Mouse (Mus musculus) limb, embryonic 13.5 days (tissue): Measurements from ENCODE around the gene Gm1113. TPM values are rescaled to one million over a fixed set of nuclear protein-coding genes. Genes with fewer than 3 reads are reported as not detected.

Experiments used
- ATAC-seq: fragments of 200-750 bp; cut with Nextera tagmentation; 2 replicates; pipeline ENCODE4 v1.8.0; 2017; ENCODE audit warnings: low read depth, moderate number of reproducible peaks, moderate TSS enrichment; ENCODE audit not compliant: low FRiP score
- H3K27ac ChIP-seq: fragments of 300-500 bp; sonication (generic); 2 replicates; pipeline ENCODE4 v1.5.1; 2015; ENCODE audit warnings: inconsistent platforms, mild to moderate bottlenecking, moderate library complexity
- H3K27me3 ChIP-seq: fragments of 300-500 bp; sonication (generic); 2 replicates; pipeline ENCODE4 v1.6.1; 2015; ENCODE audit warnings: mild to moderate bottlenecking, inconsistent platforms
- H3K36me3 ChIP-seq: fragments of 300-500 bp; sonication (generic); 2 replicates; pipeline ENCODE4 v1.6.1; 2015; ENCODE audit warnings: inconsistent platforms, mild to moderate bottlenecking, moderate library complexity
- H3K4me1 ChIP-seq: fragments of 300-500 bp; sonication (generic); 2 replicates; pipeline ENCODE4 v1.6.1; 2015; ENCODE audit warnings: inconsistent platforms
- H3K4me2 ChIP-seq: fragments of 300-500 bp; sonication (generic); replicated peaks from 2 replicates; pipeline ENCODE4 v1.6.1; 2015; ENCODE audit warnings: inconsistent platforms, mild to moderate bottlenecking, moderate library complexity
- H3K4me3 ChIP-seq: fragments of 300-500 bp; sonication (generic); 2 replicates; pipeline ENCODE4 v1.5.1; 2015; ENCODE audit warnings: moderate library complexity, mild to moderate bottlenecking, inconsistent platforms
- H3K9ac ChIP-seq: fragments of 300-500 bp; sonication (generic); 2 replicates; pipeline ENCODE4 v1.6.1; 2015; ENCODE audit warnings: mild to moderate bottlenecking, inconsistent platforms
- H3K9me3 ChIP-seq: fragments of 300-500 bp; sonication (generic); 2 replicates; pipeline ENCODE4 v1.6.1; 2016; ENCODE audit warnings: inconsistent platforms
- WGBS: fragments of 180-500 bp; shearing (Covaris S2); methylation state at CpG from one replicate; pipeline ENCODE4 v1.1.7; 2015; 5-methylcytosine and 5-hydroxymethylcytosine counted together
- polyA plus RNA-seq: library from polyadenylated mRNA; unstranded; fragments of >200 nt; fragmentation: Nextera tagmentation; extraction: Ambion mirVana; gene quantifications from 2 replicates; pipeline ENCODE4 v1.2.1, GENCODE M21; 2015

Gm1113 gene
- polyA plus RNA-seq, 1 experiment from 2014 or later: not detected

DNA sequence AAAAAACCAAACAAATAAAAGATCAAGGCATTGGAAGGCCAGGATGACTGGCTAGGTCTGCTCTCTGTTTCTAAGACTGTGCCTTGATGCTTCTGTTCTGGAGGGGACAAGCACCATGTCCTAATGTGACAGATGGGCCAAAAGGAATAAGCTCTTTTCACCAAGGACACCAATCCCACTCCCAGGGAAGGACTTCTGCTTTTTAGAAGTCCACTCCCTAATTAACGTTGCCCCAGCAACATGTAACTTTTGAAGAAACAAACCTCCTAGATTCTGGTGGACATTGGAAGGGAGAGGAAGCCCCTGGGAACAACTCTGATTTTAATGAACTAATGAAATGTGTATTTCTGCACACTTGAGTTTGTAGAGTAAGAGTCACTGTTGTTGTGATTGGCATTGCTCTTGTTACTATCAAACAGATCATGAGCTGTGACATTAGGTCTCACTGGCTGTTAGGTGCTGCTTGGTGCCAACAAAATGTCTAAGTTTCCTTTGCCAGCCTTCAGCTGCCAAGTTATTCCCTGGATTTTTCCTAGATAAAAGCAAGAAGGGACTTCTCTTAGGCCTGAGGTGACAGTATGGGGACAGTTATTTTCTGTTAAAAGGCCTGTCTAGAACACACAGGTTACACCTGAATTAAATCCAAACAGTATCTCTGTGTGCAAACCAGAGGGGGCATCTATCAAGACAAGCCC, 4.9 kb upstream of the Gm1113 start:
- no peaks in the 10 kb centered on the region for H3K9me3 ChIP-seq
- WGBS: 53% methylated on average over 1 of the region's 1 CpGs
- no peaks in the 10 kb centered on the region for H3K27me3 ChIP-seq
- no peak overlapping the region for H3K4me3 ChIP-seq
- ATAC-seq: 0 out of 2 replicates have a peak, but pooled peaks have one; percentile 3
- peak overlapping the region; percentile 92 for H3K27ac ChIP-seq
- H3K4me2 ChIP-seq: no peak overlapping the region
- no peaks in the 10 kb centered on the region for H3K36me3 ChIP-seq
- peaks cover 41% of the 10 kb centered on the region for H3K4me1 ChIP-seq
- no peak overlapping the region for H3K9ac ChIP-seq

DNA sequence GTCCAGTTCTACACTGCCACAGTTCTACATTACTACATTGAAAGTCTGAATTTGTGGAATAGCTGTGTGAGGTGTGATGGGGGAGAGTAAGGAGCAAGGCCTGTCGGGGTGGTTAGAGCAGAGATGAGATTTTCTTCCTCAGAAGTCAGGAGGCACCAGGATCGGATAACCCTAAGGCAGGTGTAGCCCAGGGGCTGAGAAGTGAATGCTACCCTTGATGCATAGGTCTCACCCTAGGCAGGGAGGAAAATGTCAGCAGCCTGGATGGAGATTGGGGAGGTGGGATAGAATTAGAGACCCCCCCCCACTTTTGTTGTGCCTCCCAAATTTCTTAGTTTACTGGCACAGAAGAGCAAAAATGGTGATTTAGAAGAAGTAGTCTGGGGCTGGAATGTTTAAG, 4.2 kb upstream of the Gm1113 start:
- Histone ChIP-seq H3K4me1 (peaks cover 39% of the 10 kb centered on the region), H3K4me2 (no peak overlapping the region), H3K27ac (peak overlapping the region; percentile 92), H3K27me3 (no peaks in the 10 kb centered on the region), H3K9ac (no peak overlapping the region), H3K36me3 (no peaks in the 10 kb centered on the region), H3K9me3 (no peaks in the 10 kb centered on the region), H3K4me3 (no peak overlapping the region)
- 55% methylated on average over 2 of the region's 2 CpGs for WGBS
- ATAC-seq: no peak

DNA sequence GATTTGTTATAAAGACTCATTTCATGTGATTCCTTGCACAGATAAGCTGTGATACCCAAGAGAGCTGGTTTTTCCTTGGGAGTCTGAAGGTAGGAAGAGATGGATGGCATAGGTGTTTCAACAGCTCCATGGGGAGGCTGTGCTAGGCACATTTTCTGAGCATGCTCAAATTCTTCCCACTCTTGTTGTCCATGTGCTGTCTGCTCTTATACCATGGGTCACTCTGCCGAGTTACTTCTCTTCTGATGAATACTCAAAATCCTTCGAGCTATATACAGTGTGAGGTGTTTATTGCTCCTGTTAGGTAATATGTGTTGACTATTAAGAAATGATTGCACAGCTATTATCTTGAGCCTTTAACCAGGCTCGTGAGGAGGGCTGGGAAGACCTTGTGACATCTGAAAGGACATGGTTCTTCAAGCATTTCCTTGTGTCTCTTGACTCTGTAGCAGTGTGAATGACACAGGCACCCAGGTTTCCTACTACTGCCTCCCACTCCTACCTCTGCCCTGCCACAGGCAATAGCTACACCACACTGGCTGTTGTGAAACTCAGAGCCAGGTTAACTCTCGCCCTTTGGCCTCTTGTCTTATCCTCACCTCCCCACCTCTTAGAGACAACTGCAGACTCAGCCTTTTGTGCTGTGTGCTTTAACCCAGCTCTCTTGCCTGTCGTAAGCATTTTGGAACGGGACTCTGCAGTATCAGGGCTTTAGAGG, 2.7 kb upstream of the Gm1113 start:
- no peak overlapping the region for H3K4me2 ChIP-seq
- no peak overlapping the region; the same call in 1 of the 2 replicates for H3K27ac ChIP-seq
- H3K4me1 ChIP-seq: peaks cover 39% of the 10 kb centered on the region
- WGBS: 65% methylated on average over 6 of the region's 6 CpGs
- no peak overlapping the region for H3K9ac ChIP-seq
- no peak for ATAC-seq
- no peak overlapping the region for H3K4me3 ChIP-seq
- no peaks in the 10 kb centered on the region for H3K9me3 ChIP-seq
- no peaks in the 10 kb centered on the region for H3K27me3 ChIP-seq
- no peaks in the 10 kb centered on the region for H3K36me3 ChIP-seq

DNA sequence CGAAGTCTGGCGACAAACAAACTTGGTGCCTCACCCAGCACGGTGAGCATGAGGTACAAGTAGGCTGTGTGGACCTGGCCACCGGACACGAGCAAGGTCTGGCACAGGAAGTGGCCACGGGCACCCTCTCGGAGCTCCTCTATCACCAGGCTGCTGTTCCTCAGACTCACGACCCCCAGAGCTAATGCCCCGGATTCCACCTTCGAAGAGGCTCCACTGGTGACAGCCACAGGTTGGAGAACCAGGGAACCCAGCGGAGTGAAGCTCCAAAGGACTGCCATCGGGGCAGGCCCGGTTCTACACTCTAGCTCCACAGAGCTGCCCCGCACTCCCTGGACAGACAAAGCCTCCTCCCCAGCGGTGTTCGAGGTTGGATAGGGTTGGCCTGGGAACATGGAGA, 1.4 kb downstream of the Gm1113 start:
- Histone ChIP-seq H3K27ac (no peak overlapping the region), H3K36me3 (no peaks in the 10 kb centered on the region), H3K4me1 (peaks cover 24% of the 10 kb centered on the region), H3K9ac (no peak overlapping the region), H3K27me3 (no peaks in the 10 kb centered on the region), H3K4me3 (no peak overlapping the region), H3K9me3 (no peaks in the 10 kb centered on the region), H3K4me2 (no peak overlapping the region)
- no peak for ATAC-seq
- WGBS: 92% methylated on average over 16 of the region's 16 CpGs

DNA sequence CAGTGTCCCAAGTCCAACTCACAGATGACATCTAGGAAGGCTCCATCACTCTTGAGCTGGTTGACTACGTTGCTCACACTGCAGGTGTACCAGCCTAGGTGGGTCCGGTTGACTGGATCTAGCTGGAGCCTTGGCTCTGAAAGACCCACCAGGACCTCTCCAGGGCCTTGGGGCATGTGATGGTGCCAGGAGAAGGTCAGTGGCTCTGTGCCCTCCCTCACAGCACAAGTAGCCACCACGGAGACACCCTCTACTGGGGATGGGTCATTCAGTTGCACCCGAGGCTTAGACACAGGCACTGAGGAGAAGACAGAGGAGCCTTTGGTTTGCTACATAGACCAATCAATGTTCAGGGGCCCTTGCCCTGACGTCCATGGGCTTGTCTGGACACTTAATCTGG, 1.9 kb downstream of the Gm1113 start:
- Histone ChIP-seq H3K9me3 (no peaks in the 10 kb centered on the region), H3K9ac (no peak overlapping the region), H3K4me2 (no peak overlapping the region), H3K27ac (no peak overlapping the region), H3K4me1 (peaks cover 19% of the 10 kb centered on the region), H3K27me3 (no peaks in the 10 kb centered on the region), H3K36me3 (no peaks in the 10 kb centered on the region), H3K4me3 (no peak overlapping the region)
- 84% methylated on average over 5 of the region's 5 CpGs for WGBS
- ATAC-seq: no peak

DNA sequence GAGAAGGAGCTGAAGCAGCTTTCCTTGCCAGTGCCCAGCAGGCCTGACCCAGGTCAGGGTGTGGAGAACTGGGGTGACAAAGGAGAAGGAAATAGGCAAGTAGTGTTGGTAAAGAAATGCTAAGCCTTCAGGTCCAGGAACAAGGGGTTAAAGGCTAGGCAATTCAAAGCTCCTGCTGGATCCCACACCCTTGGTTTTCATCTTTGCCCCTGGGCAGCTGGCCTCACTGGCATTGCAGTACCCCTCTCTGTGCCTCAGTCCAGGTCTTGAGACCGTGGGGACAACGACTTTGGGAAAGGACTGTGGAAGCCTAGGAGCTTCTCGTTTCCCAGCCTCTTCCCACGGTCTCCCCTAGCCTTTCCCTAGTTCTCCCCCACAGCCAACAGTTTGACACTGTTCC, 4.2 kb downstream of the Gm1113 start:
- H3K4me1 ChIP-seq: peaks cover 18% of the 10 kb centered on the region
- no peak for ATAC-seq
- H3K4me2 ChIP-seq: no peak overlapping the region

DNA sequence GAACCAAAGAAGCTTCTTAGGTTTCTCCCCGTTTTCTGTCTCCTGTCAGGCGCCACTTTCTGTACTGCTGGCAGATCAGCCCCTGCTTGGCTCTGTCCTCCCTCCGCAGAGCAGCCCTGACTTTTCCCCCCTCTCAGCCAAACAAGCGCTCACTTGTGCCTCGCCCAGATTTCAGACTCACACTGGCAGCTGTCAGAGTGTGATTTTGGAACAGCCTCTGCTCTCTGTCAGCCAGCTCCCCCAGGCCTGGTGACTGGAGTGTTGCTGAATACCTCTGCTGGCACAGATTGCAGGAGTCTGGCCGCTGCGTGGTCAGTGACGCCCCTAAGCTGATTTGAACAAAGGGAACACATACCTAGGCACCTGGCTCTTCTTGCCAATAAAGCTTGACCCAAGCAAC, 9.8 kb downstream of the Gm1113 start:
- no peaks in the 10 kb centered on the region for H3K9me3 ChIP-seq
- H3K4me1 ChIP-seq: peaks cover 36% of the 10 kb centered on the region
- no peak overlapping the region for H3K4me3 ChIP-seq
- no peaks in the 10 kb centered on the region for H3K27me3 ChIP-seq
- ATAC-seq: peak; percentile 70
- WGBS: 35% methylated on average over 8 of the region's 8 CpGs
- H3K9ac ChIP-seq: no peak overlapping the region
- H3K4me2 ChIP-seq: no peak overlapping the region
- peaks cover 37% of the 10 kb centered on the region for H3K36me3 ChIP-seq
- peak overlapping the region; percentile 89 for H3K27ac ChIP-seq

More for the DNA sequence above, 4.2 kb downstream of the Gm1113 start:
- 83% methylated on average over 4 of the region's 4 CpGs for WGBS
- no peaks in the 10 kb centered on the region for H3K9me3 ChIP-seq
- H3K27ac ChIP-seq: no peak overlapping the region
- no peaks in the 10 kb centered on the region for H3K36me3 ChIP-seq
- H3K27me3 ChIP-seq: no peaks in the 10 kb centered on the region
- no peak overlapping the region for H3K4me3 ChIP-seq
- H3K9ac ChIP-seq: no peak overlapping the region

DNA sequence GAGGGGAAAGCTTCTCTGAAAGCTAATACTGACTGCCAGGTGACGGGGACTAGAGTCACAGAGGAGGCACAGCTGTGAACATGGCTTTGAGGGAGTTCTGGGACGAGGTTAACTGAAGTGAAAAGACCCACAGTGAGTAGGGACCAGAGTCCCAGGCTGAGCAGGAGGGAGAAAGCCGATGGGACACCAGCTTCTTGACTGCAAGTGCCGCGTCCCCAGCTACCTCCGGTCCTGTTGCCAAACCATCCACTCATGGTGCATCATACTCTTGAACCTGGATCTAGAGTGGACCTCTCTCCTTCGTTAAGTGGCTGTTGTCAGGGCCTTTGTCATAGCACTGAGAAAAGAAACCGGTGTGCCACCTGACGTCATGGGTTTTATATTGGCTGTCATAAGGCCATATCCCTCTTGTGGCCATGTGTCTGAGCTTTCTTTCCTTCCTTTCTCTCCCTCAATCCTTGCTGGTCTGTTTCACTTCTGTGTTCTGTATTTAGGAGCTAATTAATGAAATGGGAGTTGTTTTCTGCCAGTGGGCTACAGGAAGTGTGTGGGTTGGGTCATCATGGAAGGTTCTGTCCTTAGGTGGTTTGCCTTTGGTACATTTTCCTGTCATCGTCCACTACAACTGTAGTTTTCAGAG, 15.6 kb downstream of the Gm1113 start:
- H3K9ac ChIP-seq: no peak overlapping the region
- no peak for ATAC-seq
- H3K4me2 ChIP-seq: no peak overlapping the region
- no peak overlapping the region for H3K27ac ChIP-seq
- H3K36me3 ChIP-seq: peaks cover 84% of the 10 kb centered on the region
- no peak overlapping the region for H3K4me3 ChIP-seq
- peaks cover 10% of the 10 kb centered on the region for H3K4me1 ChIP-seq
- H3K9me3 ChIP-seq: no peaks in the 10 kb centered on the region
- no peaks in the 10 kb centered on the region for H3K27me3 ChIP-seq
- WGBS: 84% methylated on average over 10 of the region's 10 CpGs

DNA sequence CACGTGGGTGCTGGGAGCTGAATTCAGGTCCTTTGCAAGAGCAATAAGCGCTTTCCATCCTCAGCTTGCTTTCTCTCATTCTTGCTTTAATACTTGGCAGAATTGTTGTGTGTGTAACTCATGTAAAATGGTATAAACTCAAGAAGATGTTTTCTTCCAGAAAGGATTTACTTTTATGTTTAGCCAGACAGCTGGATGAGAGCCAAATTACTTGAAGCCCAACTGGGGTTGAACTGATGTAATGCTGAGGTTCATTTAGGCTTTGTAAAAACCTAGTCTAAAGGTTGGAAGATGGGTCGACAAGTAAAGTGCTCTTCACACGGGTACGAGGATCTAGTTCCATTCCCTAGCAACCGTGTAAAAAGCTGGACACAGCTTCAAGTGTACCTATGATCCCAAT, 18.1 kb downstream of the Gm1113 start:
- Histone ChIP-seq H3K27ac (no peak overlapping the region), H3K27me3 (no peaks in the 10 kb centered on the region), H3K4me3 (no peak overlapping the region), H3K9ac (no peak overlapping the region), H3K9me3 (no peaks in the 10 kb centered on the region), H3K4me1 (peaks cover 15% of the 10 kb centered on the region; the same call in 1 of the 2 replicates), H3K4me2 (no peak overlapping the region), H3K36me3 (peaks cover 89% of the 10 kb centered on the region)
- 84% methylated on average over 6 of the region's 6 CpGs for WGBS
- no peak for ATAC-seq

DNA sequence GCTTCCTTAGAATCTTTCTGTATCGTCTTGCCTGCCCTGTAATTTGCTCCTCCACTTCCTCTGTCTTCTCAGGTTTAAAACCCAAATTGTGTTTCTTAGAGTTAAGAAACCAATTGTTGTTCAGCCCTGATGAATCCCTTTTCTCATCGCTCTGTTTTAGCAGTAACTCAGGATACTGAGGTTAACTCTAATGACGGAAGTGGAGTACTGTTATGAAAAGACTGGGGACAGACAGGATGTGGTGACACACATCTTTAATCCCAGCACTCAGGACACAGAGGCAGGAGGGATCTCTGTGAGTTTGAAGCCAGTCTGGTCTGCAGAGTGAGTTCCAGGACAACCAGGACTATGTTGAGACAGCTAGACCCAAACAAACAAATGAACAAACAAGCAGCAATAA, 22.6 kb downstream of the Gm1113 start:
- Histone ChIP-seq H3K27me3 (no peaks in the 10 kb centered on the region), H3K27ac (peak overlapping the region; percentile 35; the same call in 1 of the 2 replicates), H3K4me2 (no peak overlapping the region), H3K9me3 (no peaks in the 10 kb centered on the region), H3K4me1 (peaks cover 31% of the 10 kb centered on the region), H3K36me3 (peaks cover 76% of the 10 kb centered on the region), H3K4me3 (no peak overlapping the region), H3K9ac (no peak overlapping the region)
- WGBS: 67% methylated on average over 3 of the region's 3 CpGs
- no peak for ATAC-seq

DNA sequence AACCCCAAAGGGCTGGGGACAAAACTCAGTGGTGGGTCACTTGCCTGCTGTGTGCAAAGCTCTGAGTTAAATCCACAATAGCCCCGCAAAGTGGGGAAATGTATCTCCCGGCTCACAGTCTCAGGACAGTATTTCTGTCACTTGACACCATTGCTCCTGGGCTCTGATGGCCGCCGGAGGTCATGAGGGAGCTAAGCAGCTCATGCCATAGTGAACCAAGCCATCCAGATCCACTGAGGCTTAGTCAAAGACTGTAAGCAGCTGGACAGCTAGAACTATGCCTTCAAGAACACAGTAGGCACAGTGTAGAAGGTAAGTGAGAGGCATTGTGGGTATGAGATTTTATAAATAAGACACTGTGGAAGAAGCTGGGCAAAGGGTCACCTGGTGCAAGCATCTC, 23.1 kb downstream of the Gm1113 start:
- no peak overlapping the region for H3K27ac ChIP-seq
- H3K4me2 ChIP-seq: no peak overlapping the region
- ATAC-seq: no peak
- H3K27me3 ChIP-seq: no peaks in the 10 kb centered on the region
- H3K9me3 ChIP-seq: no peaks in the 10 kb centered on the region
- no peak overlapping the region for H3K9ac ChIP-seq
- WGBS: 39% methylated on average over 4 of the region's 4 CpGs
- H3K4me3 ChIP-seq: no peak overlapping the region
- peaks cover 73% of the 10 kb centered on the region for H3K36me3 ChIP-seq
- peaks cover 31% of the 10 kb centered on the region for H3K4me1 ChIP-seq

DNA sequence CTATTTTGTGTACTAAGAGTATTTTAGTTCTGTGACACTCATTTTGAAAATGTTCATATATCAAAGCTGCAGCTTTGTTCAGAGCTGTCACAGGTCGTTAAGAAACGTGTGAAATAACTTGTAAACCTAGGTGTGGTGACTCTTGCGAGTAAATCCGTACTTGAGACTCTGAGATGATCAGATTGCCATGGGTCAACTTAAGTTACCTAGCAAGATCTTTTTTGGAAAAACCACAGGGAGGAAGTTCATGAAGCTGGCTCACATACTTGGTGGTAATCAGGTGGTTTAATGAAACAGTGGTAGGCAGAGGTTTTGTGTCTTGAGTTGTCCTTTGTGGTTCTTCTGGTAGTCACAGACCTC, 24.4 kb downstream of the Gm1113 start:
- Histone ChIP-seq H3K9ac (no peak overlapping the region), H3K4me2 (no peak overlapping the region), H3K36me3 (peaks cover 77% of the 10 kb centered on the region), H3K4me1 (peaks cover 39% of the 10 kb centered on the region), H3K4me3 (no peak overlapping the region), H3K9me3 (no peaks in the 10 kb centered on the region), H3K27me3 (no peaks in the 10 kb centered on the region), H3K27ac (no peak overlapping the region)
- ATAC-seq: no peak
- WGBS: 34% methylated on average over 4 of the region's 4 CpGs
